Mouse (Mus musculus) kidney, postnatal 0 days (tissue): ENCODE data around the gene Vps13c. TPM values are rescaled to one million over a fixed set of nuclear protein-coding genes. Genes with fewer than 3 reads are reported as not detected.

Experiments
- ATAC-seq: fragments of 200-750 bp; cut with Nextera tagmentation; replicated peaks from 2 replicates; pipeline ENCODE4 v1.8.0; 2017; ENCODE audit warnings: low read depth, moderate number of reproducible peaks, moderate TSS enrichment, moderate library complexity; ENCODE audit not compliant: low FRiP score
- DNase-seq: peaks from one replicate; pipeline ENCODE4 v3.0.0-alpha.2; 2016; ENCODE audit warnings: low spot score
- H3K27ac ChIP-seq: fragments of 300-500 bp; sonication (generic); 2 replicates; pipeline ENCODE4 v1.5.1; 2014; ENCODE audit warnings: mild to moderate bottlenecking
- H3K27me3 ChIP-seq: fragments of 300-500 bp; sonication (generic); 2 replicates; pipeline ENCODE4 v1.6.1; 2014; ENCODE audit warnings: low read length, mixed read lengths; ENCODE audit not compliant: insufficient read depth
- H3K36me3 ChIP-seq: fragments of 300-500 bp; sonication (generic); 2 replicates; pipeline ENCODE4 v1.6.1; 2014; ENCODE audit warnings: low read length, mixed read lengths; ENCODE audit not compliant: insufficient read depth
- H3K4me1 ChIP-seq: fragments of 300-500 bp; sonication (generic); replicated peaks from 2 replicates; pipeline ENCODE4 v1.6.1; 2014; ENCODE audit warnings: antibody characterized with exemption, low read length, mixed read lengths; ENCODE audit not compliant: insufficient read depth
- H3K4me2 ChIP-seq: fragments of 300-500 bp; sonication (generic); 2 replicates; pipeline ENCODE4 v1.6.1; 2014; ENCODE audit warnings: mild to moderate bottlenecking, low read length, moderate library complexity, mixed read lengths
- H3K4me3 ChIP-seq: fragments of 300-500 bp; sonication (generic); replicated peaks from 2 replicates; pipeline ENCODE4 v1.5.1; 2014; ENCODE audit warnings: low read depth, low read length
- H3K9ac ChIP-seq: fragments of 300-500 bp; sonication (generic); 2 replicates; pipeline ENCODE4 v1.6.1; 2014; ENCODE audit warnings: low read depth, low read length
- H3K9me3 ChIP-seq: fragments of 300-500 bp; sonication (generic); replicated peaks from 2 replicates; pipeline ENCODE4 v1.6.1; 2016; ENCODE audit warnings: low read length, inconsistent platforms, mixed read lengths
- CTCF ChIP-seq: IDR thresholded peaks from 2 replicates; pipeline ENCODE4 v1.5.1; 2016; ENCODE audit warnings: antibody characterized with exemption, low read depth, mild to moderate bottlenecking, moderate library complexity
- WGBS: fragments of 180-500 bp; shearing (Covaris S2); extraction: QIAGEN DNeasy Blood & Tissue Kit; methylation state at CpG from one replicate; pipeline ENCODE4 v1.1.7; 2014; 5-methylcytosine and 5-hydroxymethylcytosine counted together
- polyA plus RNA-seq: library from polyadenylated mRNA; unstranded; fragments of >200 nt; fragmentation: Nextera tagmentation; extraction: Ambion mirVana; gene quantifications from 2 replicates; pipeline ENCODE4 v1.2.1, GENCODE M21; 2015

Gene Vps13c
- polyA plus RNA-seq, 1 experiment from 2014 or later, result 3.7 TPM

DNA sequence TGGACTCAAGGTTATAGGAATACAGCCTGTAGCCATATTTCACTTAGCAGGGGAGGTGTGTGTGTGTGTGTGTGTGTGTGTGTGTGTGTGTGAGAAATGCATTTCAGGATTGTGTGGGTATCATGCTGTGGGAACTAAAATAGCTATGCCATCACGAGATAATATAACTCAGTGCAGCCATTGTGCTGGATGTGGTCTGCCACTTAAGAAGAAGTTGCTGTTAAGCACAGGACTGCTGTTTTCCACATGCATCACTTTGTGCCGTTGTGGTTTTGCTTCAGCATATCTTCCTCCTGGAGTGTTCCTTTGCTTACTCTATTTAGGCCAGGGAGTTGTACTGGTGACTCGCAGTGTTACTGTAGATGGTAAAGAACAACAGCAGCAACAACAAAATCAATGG, 43.9 kb downstream of the Vps13c start:
- WGBS, result 92% methylated on average over 3 of the region's 3 CpGs
- no peaks in the 10 kb centered on the region for H3K27me3 ChIP-seq
- no peak overlapping the region for H3K27ac ChIP-seq
- no peak overlapping the region for H3K4me2 ChIP-seq
- ATAC-seq (no peak), DNase-seq (no peak)
- no peak overlapping the region for H3K4me3 ChIP-seq
- H3K9ac ChIP-seq, result no peak overlapping the region
- no peaks in the 10 kb centered on the region for H3K9me3 ChIP-seq
- no peaks in the 10 kb centered on the region for H3K4me1 ChIP-seq
- peaks cover 6% of the 10 kb centered on the region; the same call in 1 of the 2 replicates for H3K36me3 ChIP-seq
- no peak for TF ChIP-seq CTCF

DNA sequence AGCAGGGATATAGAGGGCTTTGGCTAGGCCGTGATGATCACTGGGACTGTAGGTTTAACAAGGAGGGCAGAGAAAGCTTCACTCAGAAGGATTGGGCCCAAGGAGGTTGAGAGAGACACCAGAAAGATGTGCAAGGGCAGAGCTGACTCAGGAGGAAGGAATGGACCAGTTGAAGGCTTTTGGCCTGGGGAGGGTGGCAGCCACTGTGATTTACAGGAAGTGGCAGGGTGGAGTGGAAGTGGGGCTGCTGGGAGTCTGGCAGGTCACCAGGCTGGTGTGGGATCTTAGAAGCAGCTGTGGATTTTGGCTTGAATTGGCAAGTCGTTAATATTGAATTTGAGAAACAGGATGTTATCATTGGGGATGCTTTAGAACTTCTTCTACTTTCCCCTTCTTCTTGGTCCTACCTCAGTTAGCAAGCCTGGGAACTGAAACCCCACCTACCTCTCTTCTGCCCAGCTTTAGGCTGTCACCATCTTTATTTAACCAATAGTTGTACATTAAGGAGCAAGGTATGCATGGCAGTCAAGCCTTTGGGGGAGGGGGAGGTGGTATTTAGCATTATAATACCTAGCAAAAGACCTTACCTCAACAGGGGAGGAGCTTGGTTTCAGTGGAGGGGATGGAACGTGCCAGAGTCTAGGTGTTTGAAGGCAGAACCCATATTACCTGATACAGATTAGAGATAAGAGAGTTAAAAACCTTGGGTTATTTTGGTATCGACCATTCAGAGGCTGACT, 47.0 kb downstream of the Vps13c start:
- Histone ChIP-seq H3K4me3 (no peak overlapping the region), H3K9ac (no peak overlapping the region), H3K4me1 (no peaks in the 10 kb centered on the region), H3K4me2 (no peak overlapping the region), H3K9me3 (no peaks in the 10 kb centered on the region), H3K36me3 (peaks cover 6% of the 10 kb centered on the region; the same call in 1 of the 2 replicates), H3K27ac (no peak overlapping the region), H3K27me3 (no peaks in the 10 kb centered on the region)
- WGBS, result 90% methylated on average over 4 of the region's 4 CpGs
- TF ChIP-seq CTCF, result no peak
- no peak for DNase-seq
- ATAC-seq, result no peak

DNA sequence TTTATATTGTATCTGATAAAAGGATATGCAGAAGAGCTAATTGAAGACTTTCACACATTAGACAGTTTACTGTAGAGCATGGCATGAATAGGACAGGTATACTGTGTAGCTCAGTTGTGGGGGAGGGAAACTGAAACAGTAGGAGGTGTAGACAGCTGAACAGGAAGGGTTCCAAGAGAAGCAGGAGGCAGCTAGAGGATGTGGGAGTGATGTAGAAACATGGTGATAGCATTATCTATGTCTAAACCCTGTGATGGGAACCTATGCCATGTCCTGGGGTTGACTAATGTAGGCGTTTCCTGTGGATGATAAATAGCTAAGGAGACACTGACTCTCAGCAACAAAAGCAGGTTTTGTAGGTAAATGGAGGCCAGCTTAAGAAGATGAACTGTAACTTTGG, 53.3 kb downstream of the Vps13c start:
- no peaks in the 10 kb centered on the region for H3K4me1 ChIP-seq
- no peaks in the 10 kb centered on the region for H3K9me3 ChIP-seq
- H3K27me3 ChIP-seq, result no peaks in the 10 kb centered on the region
- H3K4me2 ChIP-seq, result no peak overlapping the region
- H3K9ac ChIP-seq, result no peak overlapping the region
- no peak overlapping the region for H3K4me3 ChIP-seq
- WGBS, result 80% methylated on average over 1 of the region's 1 CpGs
- 0 out of 2 replicates have a peak, but pooled peaks cover 13% of the 10 kb centered on the region for H3K36me3 ChIP-seq
- no peak overlapping the region for H3K27ac ChIP-seq
- no peak for ATAC-seq
- TF ChIP-seq CTCF, result no peak
- no peak for DNase-seq

DNA sequence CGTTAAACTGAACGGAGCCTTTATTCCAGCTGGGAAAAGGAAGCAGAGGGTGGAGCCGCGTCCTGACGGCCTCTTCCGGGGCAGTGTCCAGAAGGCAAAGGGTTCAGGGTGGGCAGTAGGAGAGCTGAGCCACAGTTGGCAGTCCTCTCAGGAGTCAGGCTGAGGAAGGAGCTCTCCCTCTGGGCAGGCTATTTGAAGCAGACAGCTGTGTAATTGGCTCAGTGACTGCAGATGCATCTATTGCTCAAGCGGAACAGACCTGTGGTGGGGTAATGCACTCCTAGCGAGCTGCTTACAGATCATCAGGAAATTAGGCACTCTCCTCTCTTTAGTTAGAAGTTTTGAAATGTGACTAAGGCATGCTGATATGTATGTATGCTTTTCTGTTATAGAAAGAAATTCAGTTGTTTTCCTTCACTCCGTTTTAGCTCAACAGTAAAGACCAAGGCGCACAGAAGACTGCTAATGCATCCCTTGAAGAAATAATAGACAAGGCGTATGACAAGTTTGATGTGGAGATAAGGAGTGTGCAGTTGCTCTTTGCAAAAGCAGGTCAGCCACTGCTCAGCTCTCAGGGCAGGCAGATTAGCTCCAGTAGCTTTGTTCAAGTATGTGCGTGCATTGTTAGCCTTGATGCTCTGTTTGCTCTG, 56.6 kb downstream of the Vps13c start:
- Histone ChIP-seq H3K4me3 (no peak overlapping the region), H3K36me3 (0 out of 2 replicates have a peak, but pooled peaks cover 13% of the 10 kb centered on the region), H3K4me2 (no peak overlapping the region), H3K27ac (no peak overlapping the region), H3K27me3 (no peaks in the 10 kb centered on the region), H3K9ac (no peak overlapping the region), H3K9me3 (no peaks in the 10 kb centered on the region), H3K4me1 (no peaks in the 10 kb centered on the region)
- 54% methylated on average over 12 of the region's 12 CpGs for WGBS
- TF ChIP-seq CTCF, result no peak
- DNase-seq, result peak; percentile 18
- ATAC-seq, result no peak

DNA sequence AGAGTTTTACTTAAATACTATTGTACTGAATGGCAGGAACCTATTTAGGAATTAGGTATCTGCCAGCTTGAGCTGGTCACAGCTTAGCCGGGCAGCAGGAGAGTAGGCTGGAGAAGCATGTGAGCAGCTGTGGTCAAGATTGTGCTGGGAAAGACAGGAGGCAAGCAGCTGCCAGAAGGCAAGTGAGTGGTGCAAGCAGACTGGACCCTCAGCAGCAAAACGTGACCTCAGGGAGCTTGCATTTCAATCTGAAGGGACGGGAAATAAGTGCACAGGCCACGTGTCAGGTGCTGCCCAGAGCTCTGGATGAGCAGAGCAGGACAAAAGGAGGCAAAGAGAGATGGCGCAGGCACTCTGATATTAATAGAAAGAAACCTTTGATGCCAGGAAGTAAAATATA, 60.2 kb downstream of the Vps13c start:
- Histone ChIP-seq H3K4me3 (no peak overlapping the region), H3K4me1 (no peaks in the 10 kb centered on the region), H3K27me3 (no peaks in the 10 kb centered on the region), H3K9ac (no peak overlapping the region), H3K36me3 (0 out of 2 replicates have a peak, but pooled peaks cover 9% of the 10 kb centered on the region), H3K4me2 (no peak overlapping the region), H3K27ac (no peak overlapping the region), H3K9me3 (no peaks in the 10 kb centered on the region)
- TF ChIP-seq CTCF, result no peak
- WGBS, result 72% methylated on average over 5 of the region's 5 CpGs
- no peak for ATAC-seq
- DNase-seq, result no peak

DNA sequence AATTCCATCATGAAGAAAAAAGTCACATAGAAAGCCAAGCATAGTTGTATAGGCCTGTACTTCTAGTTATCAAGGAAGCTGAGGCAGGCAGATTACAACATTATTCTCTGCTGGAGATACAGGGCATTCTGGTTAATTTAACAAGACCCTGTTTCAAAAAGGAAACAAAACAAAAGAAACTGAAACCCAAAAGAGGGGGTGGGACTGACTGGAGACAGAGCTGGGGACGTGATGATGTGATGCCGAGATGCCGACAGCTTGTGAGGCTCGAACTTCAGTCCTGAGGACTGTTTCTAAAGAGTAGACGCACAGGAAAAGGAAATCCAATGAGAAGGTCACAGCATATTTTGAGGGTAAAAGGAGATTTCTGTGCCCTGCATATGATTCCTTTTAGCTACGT, 64.2 kb downstream of the Vps13c start:
- H3K27ac ChIP-seq, result no peak overlapping the region
- WGBS, result 84% methylated on average over 6 of the region's 6 CpGs
- no peak for TF ChIP-seq CTCF
- DNase-seq (no peak), ATAC-seq (no peak)
- H3K4me2 ChIP-seq, result no peak overlapping the region
- no peaks in the 10 kb centered on the region for H3K27me3 ChIP-seq
- H3K4me3 ChIP-seq, result no peak overlapping the region
- no peaks in the 10 kb centered on the region for H3K4me1 ChIP-seq
- peaks cover 9% of the 10 kb centered on the region for H3K36me3 ChIP-seq
- no peaks in the 10 kb centered on the region for H3K9me3 ChIP-seq
- H3K9ac ChIP-seq, result no peak overlapping the region
